Mouse (Mus musculus): ENCODE data around the gene Bhlhe40. TPM values are rescaled to one million over a fixed set of nuclear protein-coding genes. Genes with fewer than 3 reads are reported as not detected.

Gene Bhlhe40
- polyA plus RNA-seq, 1 experiment, result 56.4 TPM

- no peaks in the 10 kb centered on the region for H3K4me1 ChIP-seq (ENCODE audit: control insufficient read depth, insufficient read depth, low read length)
- no peak overlapping the region for H3K27ac ChIP-seq (ENCODE audit: insufficient read depth, low read length)
- TF ChIP-seq CTCF (IDR thresholded peaks at IDR 0.05; ENCODE audit: extremely low read depth, insufficient read depth, low read length), result no peak
- no peak for TF ChIP-seq POLR2A (IDR thresholded peaks at IDR 0.05; ENCODE audit: extremely low read depth, insufficient read depth, low read length)
- H3K4me3 ChIP-seq (ENCODE audit: insufficient read depth, low read length), result no peak overlapping the region
Observed at GRCm38 (mm10) chr6:108684430-108684829, 24.0 kb downstream of the Bhlhe40 start.

DNA sequence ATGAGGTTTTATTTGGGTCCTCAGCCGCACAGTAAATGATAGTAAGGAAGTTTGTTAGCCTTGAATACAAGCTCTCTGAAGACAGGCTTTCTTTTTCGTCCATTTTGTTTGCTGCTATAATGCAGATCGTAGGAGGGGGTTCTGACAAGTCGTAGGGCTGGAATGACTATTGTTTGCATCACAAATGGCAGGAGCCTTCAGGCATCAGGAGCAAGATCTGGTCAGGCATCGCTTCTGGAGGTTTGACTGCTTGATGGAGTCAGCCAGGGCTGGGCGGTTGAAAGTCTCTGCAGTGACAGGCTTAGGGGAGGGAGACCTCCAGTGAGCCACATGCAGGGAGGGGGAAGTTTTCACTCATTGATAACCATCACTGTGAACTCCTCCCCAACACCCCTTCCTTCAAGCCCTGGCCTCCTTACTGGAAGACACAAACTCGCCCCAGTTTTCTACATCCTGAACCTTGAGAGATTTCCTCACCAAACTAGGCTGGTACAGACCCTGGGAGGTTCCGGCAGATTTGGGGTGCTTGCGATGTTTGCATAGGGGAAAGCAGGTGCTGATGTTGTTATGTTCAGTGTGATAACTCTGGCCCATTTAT lies 25.4 kb downstream of the Bhlhe40 start:
- Histone ChIP-seq H3K27ac (ENCODE audit: insufficient read depth, low read length) (no peak overlapping the region), H3K4me3 (ENCODE audit: insufficient read depth, low read length) (no peak overlapping the region), H3K4me1 (ENCODE audit: control insufficient read depth, insufficient read depth, low read length) (no peaks in the 10 kb centered on the region)
- TF ChIP-seq CTCF (IDR thresholded peaks at IDR 0.05; ENCODE audit: extremely low read depth, insufficient read depth, low read length), result no peak
- TF ChIP-seq POLR2A (IDR thresholded peaks at IDR 0.05; ENCODE audit: extremely low read depth, insufficient read depth, low read length), result no peak

DNA sequence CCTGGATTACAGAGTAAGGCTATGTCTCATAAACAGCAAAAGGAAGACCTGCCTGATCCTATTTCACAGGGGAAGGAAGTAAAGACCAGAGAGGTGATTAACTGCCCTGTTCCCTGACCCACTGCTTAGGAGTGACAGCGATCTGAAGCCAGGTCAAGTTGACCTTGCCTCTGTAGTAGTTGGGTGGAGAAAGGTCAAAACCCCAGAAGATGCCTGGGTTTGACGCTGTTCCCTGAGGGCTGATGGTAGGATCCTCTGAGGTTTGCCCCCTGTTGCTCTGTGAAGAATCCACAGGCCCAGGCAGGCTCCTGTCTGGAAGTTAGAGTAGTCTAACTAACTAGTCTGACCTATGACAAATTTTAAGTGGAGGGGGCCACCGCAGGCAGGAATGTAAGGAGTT lies 26.5 kb downstream of the Bhlhe40 start:
- no peak overlapping the region for H3K27ac ChIP-seq (ENCODE audit: insufficient read depth, low read length)
- TF ChIP-seq POLR2A (IDR thresholded peaks at IDR 0.05; ENCODE audit: extremely low read depth, insufficient read depth, low read length), result no peak
- TF ChIP-seq CTCF (IDR thresholded peaks at IDR 0.05; ENCODE audit: extremely low read depth, insufficient read depth, low read length), result no peak
- H3K4me1 ChIP-seq (ENCODE audit: control insufficient read depth, insufficient read depth, low read length), result no peaks in the 10 kb centered on the region
- H3K4me3 ChIP-seq (ENCODE audit: insufficient read depth, low read length), result no peak overlapping the region

- TF ChIP-seq POLR2A (IDR thresholded peaks at IDR 0.05; ENCODE audit: extremely low read depth, insufficient read depth, low read length), result no peak
- no peak for TF ChIP-seq CTCF (IDR thresholded peaks at IDR 0.05; ENCODE audit: extremely low read depth, insufficient read depth, low read length)
- no peak overlapping the region for H3K27ac ChIP-seq (ENCODE audit: insufficient read depth, low read length)
Observed at GRCm38 (mm10) chr6:108688344-108688743, 27.9 kb downstream of the Bhlhe40 start.

GRCm38 (mm10) chr6:108692986-108693385 lies 32.6 kb downstream of the Bhlhe40 start:
- Histone ChIP-seq H3K27ac (ENCODE audit: insufficient read depth, low read length) (no peak overlapping the region), H3K4me1 (ENCODE audit: control insufficient read depth, insufficient read depth, low read length) (peaks cover 1% of the 10 kb centered on the region), H3K4me3 (ENCODE audit: insufficient read depth, low read length) (no peak overlapping the region)
- TF ChIP-seq POLR2A (IDR thresholded peaks at IDR 0.05; ENCODE audit: extremely low read depth, insufficient read depth, low read length), result no peak
- TF ChIP-seq CTCF (IDR thresholded peaks at IDR 0.05; ENCODE audit: extremely low read depth, insufficient read depth, low read length), result no peak

More at GRCm38 (mm10) chr6:108688344-108688743, 27.9 kb downstream of the Bhlhe40 start:
- Histone ChIP-seq H3K4me1 (ENCODE audit: control insufficient read depth, insufficient read depth, low read length) (no peaks in the 10 kb centered on the region), H3K4me3 (ENCODE audit: insufficient read depth, low read length) (no peak overlapping the region)

DNA sequence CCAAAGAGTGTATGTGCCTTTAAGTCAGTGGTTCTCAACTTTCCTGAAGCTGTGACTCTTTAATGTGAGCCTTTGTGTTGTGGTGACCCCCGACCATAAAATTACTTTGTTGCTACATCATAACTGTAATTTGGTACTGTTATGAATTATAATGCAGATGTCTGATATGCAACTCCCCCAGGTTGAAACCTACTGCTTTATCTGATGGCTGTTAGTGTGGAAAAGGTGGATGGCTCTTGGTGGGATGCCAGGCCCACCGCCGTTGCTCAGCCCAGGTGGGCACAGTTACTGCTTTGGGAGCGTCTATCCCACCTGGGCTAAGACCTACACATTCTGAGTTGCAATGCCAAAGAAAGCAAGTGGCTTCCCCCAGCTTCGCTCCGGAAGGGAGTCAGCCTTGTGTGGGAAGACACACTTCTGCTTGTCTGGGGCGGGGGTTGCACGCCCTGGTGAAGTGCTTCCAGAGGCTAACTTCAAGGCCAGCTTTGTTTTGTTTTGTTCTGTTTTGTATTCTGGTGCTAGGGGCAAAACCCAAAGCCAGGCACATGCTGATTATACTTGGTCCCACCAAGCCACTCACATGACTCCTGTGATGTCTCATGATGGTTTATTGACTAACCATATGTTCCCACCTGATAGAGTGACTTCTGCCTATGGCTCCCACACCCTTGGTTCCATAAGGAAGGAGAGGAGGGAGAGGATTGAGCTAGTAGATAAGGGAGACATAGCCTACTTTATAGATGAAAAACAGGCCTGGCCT lies 34.7 kb downstream of the Bhlhe40 start:
- Histone ChIP-seq H3K27ac (ENCODE audit: insufficient read depth, low read length) (no peak overlapping the region), H3K4me3 (ENCODE audit: insufficient read depth, low read length) (no peak overlapping the region), H3K4me1 (ENCODE audit: control insufficient read depth, insufficient read depth, low read length) (peaks cover 1% of the 10 kb centered on the region)
- TF ChIP-seq CTCF (IDR thresholded peaks at IDR 0.05; ENCODE audit: extremely low read depth, insufficient read depth, low read length) (no peak), POLR2A (IDR thresholded peaks at IDR 0.05; ENCODE audit: extremely low read depth, insufficient read depth, low read length) (no peak)

GRCm38 (mm10) chr6:108695844-108696821 lies 35.7 kb downstream of the Bhlhe40 start:
- no peak for TF ChIP-seq CTCF (IDR thresholded peaks at IDR 0.05; ENCODE audit: extremely low read depth, insufficient read depth, low read length)
- H3K4me3 ChIP-seq (ENCODE audit: insufficient read depth, low read length), result no peak overlapping the region
- peaks cover 5% of the 10 kb centered on the region for H3K4me1 ChIP-seq (ENCODE audit: control insufficient read depth, insufficient read depth, low read length)
- H3K27ac ChIP-seq (ENCODE audit: insufficient read depth, low read length), result no peak overlapping the region

GRCm38 (mm10) chr6:108696822-108697202 lies 36.4 kb downstream of the Bhlhe40 start:
- Histone ChIP-seq H3K4me1 (ENCODE audit: control insufficient read depth, insufficient read depth, low read length) (peaks cover 5% of the 10 kb centered on the region), H3K27ac (ENCODE audit: insufficient read depth, low read length) (no peak overlapping the region), H3K4me3 (ENCODE audit: insufficient read depth, low read length) (no peak overlapping the region)
- TF ChIP-seq POLR2A (IDR thresholded peaks at IDR 0.05; ENCODE audit: extremely low read depth, insufficient read depth, low read length) (no peak), CTCF (IDR thresholded peaks at IDR 0.05; ENCODE audit: extremely low read depth, insufficient read depth, low read length) (no peak)

DNA sequence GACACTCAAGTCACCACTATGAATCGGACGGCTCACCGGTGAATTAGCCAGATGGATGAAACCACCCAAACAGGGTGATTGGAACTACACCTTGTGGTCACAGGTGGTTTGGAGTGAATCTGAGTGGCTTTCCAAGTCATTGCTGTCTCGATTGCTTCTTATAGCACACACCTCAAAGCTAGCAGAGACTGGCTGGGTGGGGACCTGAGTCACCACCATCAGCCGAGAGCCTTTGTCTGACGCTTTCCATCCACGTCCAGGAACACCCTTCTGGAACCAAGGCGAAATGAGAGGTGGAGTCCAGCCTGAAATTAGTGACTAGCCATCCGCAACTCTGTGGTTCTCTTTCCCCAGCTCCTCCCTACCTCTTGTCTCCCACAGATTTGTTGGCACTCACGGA lies 36.9 kb downstream of the Bhlhe40 start:
- H3K27ac ChIP-seq (ENCODE audit: insufficient read depth, low read length), result no peak overlapping the region
- H3K4me1 ChIP-seq (ENCODE audit: control insufficient read depth, insufficient read depth, low read length), result peaks cover 5% of the 10 kb centered on the region
- H3K4me3 ChIP-seq (ENCODE audit: insufficient read depth, low read length), result no peak overlapping the region
- TF ChIP-seq POLR2A (IDR thresholded peaks at IDR 0.05; ENCODE audit: extremely low read depth, insufficient read depth, low read length) (no peak), CTCF (IDR thresholded peaks at IDR 0.05; ENCODE audit: extremely low read depth, insufficient read depth, low read length) (no peak)
